Mouse (Mus musculus) small intestine, adult 2 months (tissue): ENCODE measurements around the gene Ephb1.

Experiments used
- CTCF ChIP-seq: fragments of 200-500 bp; IDR thresholded peaks from 2 replicates; pipeline ENCODE4 v1.5.1; 2012; ENCODE audit warnings: low read depth, mild to moderate bottlenecking, control low read depth, inconsistent platforms, low read length, moderate library complexity, mixed read lengths; ENCODE audit not compliant: insufficient replicate concordance, insufficient read length; ENCODE audit errors: extremely low read depth
- POLR2A ChIP-seq: fragments of 200-500 bp; IDR thresholded peaks from 2 replicates; pipeline ENCODE4 v1.6.1; 2012; ENCODE audit warnings: low read depth, mild to moderate bottlenecking, control low read depth, inconsistent platforms, low read length, moderate library complexity

- TF ChIP-seq CTCF (peak; percentile 69; the same call in 1 of the 2 replicates), POLR2A (no peak)
These were observed 48.9 kb upstream of the Ephb1 start for GRCm38 (mm10) chr9:102403086-102404021.
